Mouse (Mus musculus): Measurements from ENCODE around the gene Otud7b.
A peak's percentile ranks its signal among the peaks of the same experiment; 100 is the strongest.
"Not testable (repeated sequence)": the region's sequence is repeated elsewhere in the genome, so short reads cannot be mapped to it uniquely, and the experiment has no call there.

Otud7b gene

GRCm38 (mm10) chr3:96179531-96179930 lies 75.2 kb downstream of the Otud7b start:
- DNase-seq (ENCODE audit: low spot score): no peak

DNA sequence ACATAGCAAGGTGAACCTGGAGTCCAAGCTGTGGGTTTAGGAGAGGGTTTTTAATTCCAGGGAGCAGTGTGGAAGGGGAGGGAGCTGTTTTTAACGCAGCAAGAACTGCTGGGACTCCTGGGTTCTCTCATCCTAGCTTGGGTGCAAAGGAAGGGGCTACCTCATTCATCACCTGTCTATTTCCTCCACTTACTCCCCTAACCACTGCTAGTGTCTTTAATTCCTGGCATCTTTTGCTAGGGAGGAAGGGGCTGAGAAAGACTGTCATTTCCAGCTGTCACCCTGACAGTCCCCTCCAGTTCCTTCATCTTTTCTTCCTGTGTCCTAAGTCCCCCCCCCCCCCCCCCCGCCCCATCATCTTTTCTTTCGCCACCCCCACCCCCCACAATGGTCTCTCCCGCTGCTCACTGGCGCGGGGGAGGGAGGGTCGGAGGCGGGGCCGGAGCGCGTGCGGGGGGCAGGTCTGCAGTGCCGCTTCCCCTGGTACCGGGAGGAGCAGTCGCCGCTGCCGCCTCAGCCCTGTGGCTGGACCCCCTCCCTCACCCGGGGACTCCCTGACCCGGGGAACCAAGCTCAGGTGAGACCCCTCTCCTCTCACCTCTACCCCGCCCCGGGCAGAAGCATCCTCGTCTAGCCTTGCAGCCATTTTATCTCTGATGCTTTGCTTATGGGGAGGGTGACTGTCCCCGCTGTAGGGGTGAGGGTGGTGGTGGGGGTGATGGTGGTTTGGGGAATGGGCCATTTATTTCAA lies 76.6 kb downstream of the Otud7b start, which contains the start of gene Sv2a:
Sv2a (plus strand) TSS at position 425 of the 751 bp plus-strand sequence.
- DNase-seq (ENCODE audit: low spot score): peak; percentile 78

GRCm38 (mm10) chr3:96181510-96182381 lies 77.4 kb downstream of the Otud7b start:
- DNase-seq (ENCODE audit: low spot score): no peak

DNA sequence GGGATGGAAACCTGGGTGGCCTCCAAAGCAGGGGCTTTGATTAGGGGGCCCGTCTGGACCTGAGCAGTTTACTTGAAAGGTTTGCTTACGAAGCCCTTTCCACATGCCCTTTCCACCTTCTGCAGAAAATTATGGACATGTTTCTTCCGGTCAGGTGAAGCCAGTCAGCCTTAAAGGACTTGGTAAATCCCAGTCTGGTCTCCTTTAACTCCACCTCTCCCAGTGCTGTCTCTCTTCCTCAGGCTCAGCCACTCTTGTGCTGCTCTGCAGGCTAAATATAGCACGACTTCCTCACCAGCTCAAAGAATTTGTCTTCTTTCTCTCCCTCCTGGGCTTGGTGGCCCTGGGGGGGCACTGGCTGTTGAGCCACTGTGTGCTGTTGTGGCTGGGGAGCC lies 78.1 kb downstream of the Otud7b start:
- DNase-seq (ENCODE audit: low spot score): no peak

- DNase-seq (ENCODE audit: low spot score): no peak
Measured at GRCm38 (mm10) chr3:96192977-96193376, 88.7 kb downstream of the Otud7b start.

- DNase-seq (ENCODE audit: low spot score): no peak
Measured at GRCm38 (mm10) chr3:96194966-96195365, 90.6 kb downstream of the Otud7b start.

DNA sequence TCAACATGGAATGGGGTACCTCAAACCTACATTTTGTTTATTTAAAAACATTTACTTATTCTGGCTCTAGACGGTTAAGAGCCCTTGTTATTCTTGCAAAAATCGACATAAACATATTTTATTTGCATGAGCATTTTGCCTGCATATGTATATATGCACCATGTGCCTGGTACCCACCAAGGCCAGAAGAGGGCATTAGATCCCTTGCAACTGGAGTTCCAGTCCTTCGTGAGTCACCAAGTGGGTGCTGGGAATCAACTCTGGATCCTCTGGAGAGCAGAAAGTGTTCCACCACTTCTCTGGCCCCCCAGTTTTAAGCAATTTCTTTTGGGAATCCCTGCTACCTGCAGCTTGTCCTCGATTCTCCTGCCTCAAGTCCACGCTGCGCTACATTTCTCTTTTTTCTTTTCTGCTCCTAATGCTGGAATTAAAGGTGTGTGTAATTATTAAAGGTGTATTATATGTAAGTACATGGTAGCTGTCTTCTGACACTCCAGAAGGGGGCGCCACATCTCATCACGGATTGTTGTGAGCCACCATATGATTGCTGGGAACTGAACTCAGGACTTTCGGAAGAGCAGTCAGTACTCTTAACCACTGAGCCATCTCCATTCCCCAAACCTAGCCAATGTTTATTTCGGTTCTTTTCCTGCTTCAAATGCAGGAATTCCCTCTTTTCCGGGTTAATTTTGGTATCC lies 91.4 kb downstream of the Otud7b start:
- DNase-seq (ENCODE audit: low spot score): no peak

GRCm38 (mm10) chr3:96196437-96197128 lies 92.3 kb downstream of the Otud7b start:
- no peak for DNase-seq (ENCODE audit: low spot score)

- DNase-seq (ENCODE audit: low spot score): peak; percentile 85
Measured at GRCm38 (mm10) chr3:96197129-96197749, 92.9 kb downstream of the Otud7b start.

DNA sequence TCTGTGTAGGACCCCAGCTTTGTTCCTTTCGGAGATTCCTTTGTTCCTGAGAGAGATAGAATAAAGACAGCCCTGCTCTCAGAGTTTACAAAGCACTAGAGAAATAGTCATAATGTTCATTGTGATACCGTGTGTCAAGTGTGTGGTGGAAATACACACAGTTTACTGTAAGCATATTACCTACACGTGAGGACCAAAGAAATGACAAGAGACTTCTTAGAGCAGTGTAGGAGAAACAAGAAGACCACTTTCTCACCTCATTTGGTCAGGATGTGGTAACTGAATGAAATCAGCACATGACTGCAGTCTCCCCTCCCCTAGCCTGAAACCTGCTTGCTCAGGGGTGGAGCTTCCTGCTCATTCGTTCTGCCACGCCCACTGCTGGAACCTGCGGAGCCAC lies 93.9 kb downstream of the Otud7b start:
- DNase-seq (ENCODE audit: low spot score): no peak

- DNase-seq (ENCODE audit: low spot score): not testable (repeated sequence)
Measured at GRCm38 (mm10) chr3:96198601-96199251, 94.4 kb downstream of the Otud7b start.

- DNase-seq (ENCODE audit: low spot score): no peak
Measured at GRCm38 (mm10) chr3:96199731-96200130, 95.4 kb downstream of the Otud7b start.

DNA sequence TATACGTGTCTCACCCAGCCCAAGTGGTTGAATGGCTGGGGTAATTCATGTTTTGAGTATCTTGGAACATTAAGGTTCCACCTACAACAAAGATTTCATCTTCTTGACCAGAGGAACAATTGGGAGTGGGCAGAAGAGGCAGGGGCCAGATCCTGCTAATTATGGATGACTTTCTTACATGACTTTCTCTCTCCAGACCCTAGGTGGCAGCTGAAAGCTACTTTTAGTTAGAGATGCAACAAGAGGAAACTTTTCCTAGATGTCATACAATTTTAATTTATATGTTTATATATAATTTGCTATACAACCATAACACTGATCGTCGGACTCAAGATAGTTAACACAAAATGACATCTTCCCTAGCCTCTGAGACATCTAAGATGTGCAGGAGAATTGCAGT lies 103.5 kb downstream of the Otud7b start:
- DNase-seq (ENCODE audit: low spot score): no peak

DNA sequence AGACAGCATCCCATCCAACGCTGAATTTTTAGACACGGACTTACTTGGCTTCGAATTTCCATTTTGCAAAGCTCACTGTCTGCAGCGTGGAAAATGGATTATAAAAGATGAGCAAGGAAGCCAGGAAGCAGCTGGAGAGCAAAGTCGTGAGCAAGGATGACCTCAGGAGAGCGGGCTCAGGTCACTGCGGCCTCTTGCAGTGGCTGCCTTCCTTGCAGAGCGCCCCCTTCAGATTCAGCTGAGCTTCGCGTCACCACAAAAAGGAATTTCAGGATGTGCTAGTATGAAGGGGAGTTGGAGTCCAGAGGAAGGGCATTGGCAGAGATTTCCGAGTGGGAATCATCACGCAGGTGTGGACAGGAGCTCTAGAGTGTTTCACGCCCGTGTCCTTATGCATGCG lies 104.9 kb downstream of the Otud7b start:
- DNase-seq (ENCODE audit: low spot score): peak; percentile 59
